Mouse (Mus musculus) megakaryocyte, embryonic 14.5 days (primary cell): Measurements from ENCODE around the gene Slco2a1. TPM values are rescaled to one million over a fixed set of nuclear protein-coding genes. Genes with fewer than 3 reads are reported as not detected.

Source experiments
- H3K27me3 ChIP-seq: replicated peaks from 2 replicates; pipeline ENCODE3; 2012; ENCODE audit warnings: inconsistent platforms
- H3K36me3 ChIP-seq: replicated peaks from 2 replicates; pipeline ENCODE3; 2012; ENCODE audit warnings: low read length, inconsistent platforms, mixed read lengths
- H3K4me1 ChIP-seq: 2 replicates; pipeline ENCODE4 v1.6.1; 2012; ENCODE audit warnings: inconsistent platforms
- H3K4me3 ChIP-seq: replicated peaks from 2 replicates; pipeline ENCODE3; 2012; ENCODE audit warnings: moderate library complexity, mild to moderate bottlenecking, inconsistent platforms
- H3K9me3 ChIP-seq: 2 replicates; pipeline ENCODE4 v1.6.1; 2012; ENCODE audit warnings: inconsistent platforms
- FLI1 ChIP-seq: IDR thresholded peaks from 2 replicates; pipeline ENCODE4 v1.6.1; 2012; ENCODE audit warnings: low read length, inconsistent platforms, mixed read lengths
- GATA1 ChIP-seq: IDR thresholded peaks from 3 replicates; pipeline ENCODE4 v1.6.1; 2012; ENCODE audit warnings: mixed read lengths, low read length, inconsistent platforms, borderline replicate concordance
- polyA plus RNA-seq: library from polyadenylated mRNA; stranded (reverse); fragments of >175 nt; gene quantifications from 2 replicates; pipeline ENCODE4 v1.2.3, GENCODE M21; 2012; ENCODE audit warnings: low replicate concordance; ENCODE audit not compliant: insufficient read depth

The Slco2a1 gene
- polyA plus RNA-seq, 1 experiment = not detected

- peaks cover 5% of the 10 kb centered on the region; the same call in 1 of the 2 replicates for H3K9me3 ChIP-seq
- no peaks in the 10 kb centered on the region for H3K27me3 ChIP-seq
- TF ChIP-seq FLI1 (no peak), GATA1 (no peak)
- H3K4me1 ChIP-seq = no peaks in the 10 kb centered on the region
- no peak overlapping the region for H3K4me3 ChIP-seq
- H3K36me3 ChIP-seq = no peaks in the 10 kb centered on the region
Measured at GRCm38 (mm10) chr9:102982376-102982775, 6.1 kb upstream of the Slco2a1 start.

- H3K4me1 ChIP-seq = no peaks in the 10 kb centered on the region
- no peak overlapping the region for H3K4me3 ChIP-seq
- H3K27me3 ChIP-seq = no peaks in the 10 kb centered on the region
- no peaks in the 10 kb centered on the region for H3K36me3 ChIP-seq
- peaks cover 5% of the 10 kb centered on the region; the same call in 1 of the 2 replicates for H3K9me3 ChIP-seq
- TF ChIP-seq FLI1 (no peak), GATA1 (no peak)
Measured at GRCm38 (mm10) chr9:102985111-102985510, 3.4 kb upstream of the Slco2a1 start.

DNA sequence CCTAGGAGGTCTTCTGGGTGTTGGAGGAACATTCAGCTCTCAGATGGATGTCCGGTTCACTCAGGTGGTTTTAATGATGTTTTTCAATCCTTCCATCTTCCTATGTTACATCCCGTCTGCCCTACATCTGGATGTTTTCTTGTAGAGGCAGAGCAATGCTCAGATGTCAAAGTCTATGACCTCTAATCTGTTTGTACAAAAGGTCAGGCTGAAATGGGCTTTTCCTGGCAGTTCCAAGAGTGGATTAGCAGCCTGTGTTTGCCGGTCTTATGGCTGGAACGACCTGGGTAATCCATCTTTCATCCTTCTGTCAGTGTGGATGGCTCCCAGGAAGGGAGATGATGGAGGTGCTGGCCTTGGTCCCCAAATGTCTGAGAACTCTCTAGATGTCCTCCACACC is 2.6 kb upstream of the Slco2a1 start:
- Histone ChIP-seq H3K27me3 (no peaks in the 10 kb centered on the region), H3K9me3 (peaks cover 5% of the 10 kb centered on the region; the same call in 1 of the 2 replicates), H3K4me3 (no peak overlapping the region), H3K4me1 (no peaks in the 10 kb centered on the region), H3K36me3 (no peaks in the 10 kb centered on the region)
- TF ChIP-seq FLI1 (no peak), GATA1 (no peak)

- peaks cover 3% of the 10 kb centered on the region for H3K27me3 ChIP-seq
- H3K4me3 ChIP-seq = no peak overlapping the region
- no peaks in the 10 kb centered on the region for H3K36me3 ChIP-seq
- TF ChIP-seq GATA1 (no peak), FLI1 (no peak)
- H3K9me3 ChIP-seq = peaks cover 5% of the 10 kb centered on the region; the same call in 1 of the 2 replicates
- no peaks in the 10 kb centered on the region for H3K4me1 ChIP-seq
Measured at GRCm38 (mm10) chr9:102990306-102991133, 2.0 kb downstream of the Slco2a1 start.

DNA sequence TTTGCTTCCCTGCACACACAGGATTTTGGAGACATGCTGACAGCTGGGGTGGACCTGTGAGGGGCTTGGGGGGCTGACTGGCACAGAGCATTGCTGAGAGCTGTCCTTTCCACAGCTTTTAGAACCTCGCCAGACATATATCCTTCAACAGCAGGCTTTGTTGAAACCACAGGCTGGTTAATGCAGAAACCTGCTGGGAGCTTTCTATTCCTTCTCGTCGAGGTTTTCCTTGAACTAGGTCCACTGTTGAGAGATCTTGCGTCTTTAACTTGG is 2.6 kb downstream of the Slco2a1 start:
- 0 out of 2 replicates have a peak, but pooled peaks cover 5% of the 10 kb centered on the region for H3K9me3 ChIP-seq
- no peaks in the 10 kb centered on the region for H3K4me1 ChIP-seq
- H3K4me3 ChIP-seq = no peak overlapping the region
- no peaks in the 10 kb centered on the region for H3K36me3 ChIP-seq
- peaks cover 6% of the 10 kb centered on the region for H3K27me3 ChIP-seq
- TF ChIP-seq FLI1 (no peak), GATA1 (no peak)

GRCm38 (mm10) chr9:102992877-102993276 is 4.4 kb downstream of the Slco2a1 start:
- no peak overlapping the region for H3K4me3 ChIP-seq
- no peaks in the 10 kb centered on the region for H3K4me1 ChIP-seq
- H3K9me3 ChIP-seq = no peaks in the 10 kb centered on the region
- H3K36me3 ChIP-seq = no peaks in the 10 kb centered on the region
- TF ChIP-seq GATA1 (no peak), FLI1 (no peak)
- H3K27me3 ChIP-seq = peaks cover 11% of the 10 kb centered on the region

DNA sequence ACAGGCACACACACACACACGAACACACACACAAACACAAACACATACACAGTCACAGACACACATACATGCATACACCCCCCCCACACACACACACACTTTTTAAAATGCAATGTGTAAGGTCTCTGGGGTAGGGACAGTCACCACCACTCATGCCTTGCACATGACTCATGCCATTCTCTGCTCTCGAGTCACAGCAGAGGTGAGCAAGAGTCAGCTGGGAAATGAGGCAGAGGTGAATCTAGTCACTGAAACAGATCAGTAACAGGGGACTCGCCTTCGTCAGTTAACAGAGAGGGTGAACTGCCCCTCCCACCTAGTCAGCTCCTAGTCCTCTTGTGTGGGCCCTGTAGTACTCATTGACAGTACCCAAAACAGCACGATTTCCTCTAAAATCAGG is 5.3 kb downstream of the Slco2a1 start:
- Histone ChIP-seq H3K4me1 (no peaks in the 10 kb centered on the region), H3K27me3 (peaks cover 11% of the 10 kb centered on the region), H3K36me3 (no peaks in the 10 kb centered on the region), H3K9me3 (no peaks in the 10 kb centered on the region), H3K4me3 (no peak overlapping the region)
- TF ChIP-seq FLI1 = no peak
- TF ChIP-seq GATA1 = no peak

- Histone ChIP-seq H3K9me3 (no peaks in the 10 kb centered on the region), H3K36me3 (no peaks in the 10 kb centered on the region)
Measured at GRCm38 (mm10) chr9:102995800-102996635, 7.5 kb downstream of the Slco2a1 start.

DNA sequence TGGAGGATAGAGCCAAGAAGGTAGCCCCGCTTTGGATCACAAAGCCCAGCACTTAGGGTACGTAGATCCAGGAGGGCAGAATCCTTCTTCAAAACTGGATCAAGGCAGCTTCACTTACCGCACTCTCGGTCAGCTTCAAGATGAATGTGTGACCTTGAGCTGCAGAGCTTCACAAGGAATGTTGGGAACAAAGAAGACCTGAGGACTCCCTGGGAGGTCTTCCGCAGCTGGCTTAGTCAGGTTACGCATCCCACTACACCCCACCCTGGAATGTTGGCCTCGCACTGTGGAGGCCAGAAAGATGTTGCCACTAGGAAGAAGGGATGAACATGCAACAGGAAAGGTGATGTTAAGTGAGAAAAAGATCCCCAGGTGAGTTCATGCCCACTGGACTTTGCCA is 11.9 kb downstream of the Slco2a1 start:
- H3K27me3 ChIP-seq = peaks cover 17% of the 10 kb centered on the region
- TF ChIP-seq FLI1 = no peak
- TF ChIP-seq GATA1 = no peak
- H3K9me3 ChIP-seq = no peaks in the 10 kb centered on the region
- no peak overlapping the region for H3K4me3 ChIP-seq
- no peaks in the 10 kb centered on the region for H3K36me3 ChIP-seq
- no peaks in the 10 kb centered on the region for H3K4me1 ChIP-seq

More at GRCm38 (mm10) chr9:102995800-102996635, 7.5 kb downstream of the Slco2a1 start:
- Histone ChIP-seq H3K4me1 (no peaks in the 10 kb centered on the region), H3K27me3 (peaks cover 15% of the 10 kb centered on the region), H3K4me3 (peak overlapping the region; percentile 14)
- no peak for TF ChIP-seq GATA1
- TF ChIP-seq FLI1 = no peak

DNA sequence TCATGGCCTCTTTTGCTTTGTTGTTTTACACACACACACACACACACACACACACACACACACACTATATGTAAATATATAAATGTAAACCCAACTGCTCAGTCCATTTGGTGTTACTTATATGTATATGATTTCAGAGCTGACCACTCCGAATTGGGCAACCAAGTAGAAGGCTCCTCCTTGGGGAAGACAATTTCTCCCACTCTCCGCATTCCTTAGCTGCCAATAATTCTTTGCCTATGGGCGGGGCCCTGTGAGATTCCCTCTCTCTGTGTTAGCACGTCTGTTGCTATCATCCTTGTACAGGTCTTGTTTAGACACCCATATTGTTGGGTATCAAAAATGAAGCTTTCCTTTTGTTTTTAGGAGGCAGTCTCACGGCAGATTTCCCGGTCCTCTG is 15.8 kb downstream of the Slco2a1 start:
- no peaks in the 10 kb centered on the region; the same call in 1 of the 2 replicates for H3K9me3 ChIP-seq
- H3K27me3 ChIP-seq = peaks cover 39% of the 10 kb centered on the region
- peaks cover 2% of the 10 kb centered on the region; the same call in 1 of the 2 replicates for H3K4me1 ChIP-seq
- no peak overlapping the region for H3K4me3 ChIP-seq
- no peaks in the 10 kb centered on the region for H3K36me3 ChIP-seq
- no peak for TF ChIP-seq FLI1
- no peak for TF ChIP-seq GATA1
